Comparison of ENCODE assay signal across 1 mouse cellular context in the genomic region with DNA sequence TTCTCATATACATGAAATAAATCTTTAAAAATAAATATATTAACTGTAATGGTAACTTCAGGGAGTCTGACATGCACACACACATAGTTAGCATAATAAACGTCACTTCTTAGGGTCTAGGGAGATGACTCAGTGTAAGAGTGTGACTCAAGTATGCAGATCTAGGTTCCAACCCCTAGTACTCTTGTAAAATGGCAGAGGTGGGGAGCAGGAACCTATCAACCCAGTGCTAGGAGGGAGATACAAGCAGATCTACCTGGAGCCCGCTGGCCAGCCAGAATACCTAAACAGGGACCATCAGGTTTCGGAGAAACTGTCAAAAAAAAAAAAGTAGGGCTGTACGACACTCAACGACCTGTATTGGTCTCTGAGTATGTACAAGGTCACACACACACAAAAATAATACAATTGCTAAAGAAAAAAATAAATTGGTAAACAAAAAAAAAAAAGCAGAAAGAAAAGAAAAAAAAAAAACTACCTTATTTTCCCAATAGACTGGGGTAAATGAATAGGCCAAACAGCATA.
TF ChIP-seq lines count a peak whose summit lies in the region.

No protein-coding gene starts in this region.

TF ChIP-seq in ES-E14, 5 proteins besides CTCF, POLR2A, EP300 and RAD21:
- no peak for TF ChIP-seq CHD2 (IDR thresholded peaks at IDR 0.05; ENCODE audit: low read depth, low read length)
- no peak for TF ChIP-seq HCFC1 (IDR thresholded peaks at IDR 0.05; ENCODE audit: borderline replicate concordance, insufficient read depth, low read length)
- TF ChIP-seq ZC3H11A (IDR thresholded peaks at IDR 0.05; ENCODE audit: borderline replicate concordance, low read depth, low read length): no peak
- TF ChIP-seq ZNF384 (IDR thresholded peaks at IDR 0.05; ENCODE audit: low read depth, low read length): peak; percentile 49; the same call in 1 of the 2 replicates
- TF ChIP-seq MAFK (IDR thresholded peaks at IDR 0.05; ENCODE audit: insufficient read depth, low read depth, low read length): no peak
